Mouse (Mus musculus): ENCODE data around the gene Masp2. TPM values are rescaled to one million over a fixed set of nuclear protein-coding genes. Genes with fewer than 3 reads are reported as not detected.

Masp2 gene
- total and polyA plus RNA-seq, 3 experiments = 0.11 to 0.85 (median 0.21) TPM

DNA sequence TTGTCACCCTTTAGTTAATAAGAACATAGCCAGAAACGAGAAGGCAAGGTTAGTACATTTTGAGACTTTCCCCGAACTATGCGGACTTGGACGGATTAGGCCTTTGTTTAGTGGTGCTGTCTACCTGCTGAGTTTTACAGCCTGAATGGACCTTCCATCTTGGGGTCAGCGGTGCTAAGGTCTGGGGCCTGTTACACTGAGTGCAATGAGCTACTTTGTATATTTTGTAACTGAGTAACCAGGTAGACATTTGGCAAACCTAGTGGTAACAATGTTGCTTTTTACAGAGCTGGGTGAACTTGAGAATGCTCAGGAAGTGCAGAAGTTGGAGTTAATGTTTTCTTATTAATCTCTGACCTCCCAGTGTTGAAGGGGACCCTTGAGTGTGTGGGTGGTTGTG, 38.8 kb downstream of the Masp2 start:
- Histone ChIP-seq H3K27ac (ENCODE audit: insufficient read depth, low read depth) (no peak overlapping the region), H3K27me3 (replicated peaks) (peaks cover 2% of the 10 kb centered on the region), H3K9me3 (replicated peaks; ENCODE audit: low read length) (no peaks in the 10 kb centered on the region), H3K79me2 (replicated peaks; ENCODE audit: control insufficient read depth, extremely low read depth, insufficient read depth, poor library complexity, severe bottlenecking) (no peaks in the 10 kb centered on the region), H3K4me1 (ENCODE audit: control insufficient read depth in 1 of 2, insufficient read depth in 2 of 2) (peaks cover 7 to 15% of the 10 kb centered on the region in 2 experiments; a peak in 3 of 4 replicates), H3K4me3 (replicated peaks in 1 of 3; ENCODE audit: low read depth in 2 of 3, low read length in 2 of 3, poor library complexity in 1 of 3) (no peak overlapping the region), H3K4me2 (ENCODE audit: insufficient read depth, low read depth, poor library complexity, severe bottlenecking) (no peak overlapping the region), H3K36me3 (replicated peaks in 1 of 2; ENCODE audit: control insufficient read depth in 1 of 2, insufficient read depth in 1 of 2, low read length in 1 of 2) (no peaks in the 10 kb centered on the region), H3K9ac (ENCODE audit: insufficient read depth, low read depth) (no peak overlapping the region)
- in situ Hi-C loops (cut with MboI; ENCODE audit: low pct_ligation_motif_present, low pct_unique_long_range_greater_than_20kb, low sequenced_read_pairs) (no loop called here), dilution Hi-C loops (cut with MboI; ENCODE audit: extremely low pct_ligation_motif_present, extremely low pct_unique_long_range_greater_than_20kb, low sequenced_read_pairs) (no loop called here)
- TF ChIP-seq ZKSCAN1 (IDR thresholded peaks at IDR 0.05; ENCODE audit: borderline replicate concordance, low read depth, low read length) = no peak
- no peak for TF ChIP-seq MYC (IDR thresholded peaks at IDR 0.05; ENCODE audit: low read depth, low read length)
- no peak for TF ChIP-seq ZMIZ1 (IDR thresholded peaks at IDR 0.05; ENCODE audit: low read depth, low read length)
- TF ChIP-seq UBTF (IDR thresholded peaks at IDR 0.05; ENCODE audit: low read depth, low read length) = no peak
- TF ChIP-seq NRF1 (IDR thresholded peaks at IDR 0.05; ENCODE audit: low read depth, low read length) = no peak
- no peak for DNase-seq (ENCODE audit: extremely low read depth)

DNA sequence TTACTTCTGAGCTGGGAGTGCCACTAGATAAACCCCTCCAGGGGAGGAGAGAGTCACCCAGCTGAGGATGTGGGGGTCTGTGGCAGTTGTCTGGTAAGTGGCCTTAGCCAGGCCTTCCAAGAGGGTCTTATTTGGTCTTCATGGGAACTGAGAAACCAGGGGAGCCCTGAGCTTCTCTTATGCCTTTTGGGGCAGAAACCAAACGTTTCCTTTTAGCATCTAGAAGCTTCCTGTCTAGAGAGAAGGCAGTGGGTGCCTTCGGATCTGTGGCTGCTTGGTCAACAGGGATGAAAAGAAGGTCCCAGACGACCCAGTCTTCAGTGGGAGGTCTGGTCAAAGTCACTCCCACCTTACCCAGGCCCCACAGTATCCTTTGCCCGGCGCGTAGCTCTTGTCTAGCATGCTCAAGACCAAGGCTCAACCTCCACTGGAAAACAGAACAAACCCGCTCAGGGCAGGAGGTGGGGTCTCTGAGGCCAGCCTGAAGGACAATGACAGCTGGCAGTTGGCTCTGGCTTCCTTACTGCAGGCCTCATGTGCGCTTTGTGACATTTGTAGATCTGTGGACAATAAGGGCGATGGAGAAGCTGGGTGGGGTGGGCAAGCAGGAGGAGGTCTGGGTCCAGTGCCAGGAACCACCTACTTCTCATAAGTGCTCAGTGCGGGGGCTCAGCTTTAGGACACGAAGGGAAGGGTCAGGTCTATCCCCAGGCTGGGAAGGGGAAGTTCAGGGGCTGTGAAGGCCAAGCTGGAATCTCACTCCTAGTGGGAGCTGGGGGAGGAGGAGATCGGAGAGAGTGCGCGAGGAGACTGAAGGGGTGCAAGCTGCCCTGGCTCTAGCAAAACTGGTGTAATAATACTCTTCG, 41.2 kb downstream of the Masp2 start, which contains the start of gene Gm572:
Gene Gm572, plus strand, starts transcription at position 27 of the 866 bp plus-strand sequence.
- no peak for DNase-seq (ENCODE audit: extremely low read depth)
- H3K27ac ChIP-seq (ENCODE audit: insufficient read depth, low read depth) = no peak within 1 kb of the TSS
- H3K9ac ChIP-seq (ENCODE audit: insufficient read depth, low read depth) = no peak within 1 kb of the TSS
- H3K4me1 ChIP-seq (ENCODE audit: control insufficient read depth in 1 of 2, insufficient read depth in 2 of 2) = peaks cover 2 to 11% of the 10 kb centered on the region in 2 experiments; a peak in 3 of 4 replicates
- in situ Hi-C loops (cut with MboI; ENCODE audit: low pct_ligation_motif_present, low pct_unique_long_range_greater_than_20kb, low sequenced_read_pairs) (no loop called here), dilution Hi-C loops (cut with MboI; ENCODE audit: extremely low pct_ligation_motif_present, extremely low pct_unique_long_range_greater_than_20kb, low sequenced_read_pairs) (no loop called here)
- no peaks in the 10 kb centered on the region for H3K79me2 ChIP-seq (replicated peaks; ENCODE audit: control insufficient read depth, extremely low read depth, insufficient read depth, poor library complexity, severe bottlenecking)
- no peaks in the 10 kb centered on the region for H3K9me3 ChIP-seq (replicated peaks; ENCODE audit: low read length)
- H3K4me2 ChIP-seq (ENCODE audit: insufficient read depth, low read depth, poor library complexity, severe bottlenecking) = no peak within 1 kb of the TSS; the same call in 1 of the 2 replicates
- TF ChIP-seq IRF4 (IDR thresholded peaks at IDR 0.05; ENCODE audit: low read depth, low read length) (no peak), TCF12 (IDR thresholded peaks at IDR 0.05; ENCODE audit: low read depth, low read length) (no peak), HCFC1 (IDR thresholded peaks at IDR 0.05; ENCODE audit: low read depth, low read length) (no peak), GABPA (IDR thresholded peaks at IDR 0.05; ENCODE audit: insufficient replicate concordance, low read depth, low read length) (no peak), POLR2A (IDR thresholded peaks at IDR 0.05; ENCODE audit: low read depth, low read length) (no peak), CHD2 (IDR thresholded peaks at IDR 0.05; ENCODE audit: low read length) (no peak), ELF1 (IDR thresholded peaks at IDR 0.05; ENCODE audit: low read depth, low read length) (no peak), MYC (IDR thresholded peaks at IDR 0.05; ENCODE audit: low read depth, low read length) (no peak), JUND (conservative IDR thresholded peaks at IDR 0.05; ENCODE audit: low read depth, low read length) (no peak), ZNF384 (IDR thresholded peaks at IDR 0.05; ENCODE audit: low read depth, low read length) (no peak), PAX5 (IDR thresholded peaks at IDR 0.05; ENCODE audit: low read length) (no peak), ZC3H11A (IDR thresholded peaks at IDR 0.05; ENCODE audit: low read depth, low read length) (no peak)
- no peaks in the 10 kb centered on the region for H3K36me3 ChIP-seq (replicated peaks in 1 of 2; ENCODE audit: control insufficient read depth in 1 of 2, insufficient read depth in 1 of 2, low read length in 1 of 2)
- H3K4me3 ChIP-seq (replicated peaks in 1 of 3; ENCODE audit: low read depth in 2 of 3, low read length in 2 of 3, poor library complexity in 1 of 3) = no peak within 1 kb of the TSS
- H3K27me3 ChIP-seq (replicated peaks) = peaks cover 4% of the 10 kb centered on the region
